Mouse (Mus musculus): Measurements from ENCODE around the gene Ugt1a7c. TPM values are rescaled to one million over a fixed set of nuclear protein-coding genes. Genes with fewer than 3 reads are reported as not detected.
"Not testable (repeated sequence)": the region's sequence is repeated elsewhere in the genome, so short reads cannot be mapped to it uniquely, and the experiment has no call there.

Gene Ugt1a7c
- polyA plus RNA-seq, 1 experiment from 2014 or later, result 1.1 TPM

- DNase-seq (ENCODE audit: low spot score); H3K27me3 ChIP-seq (ENCODE audit: insufficient read depth, poor library complexity, severe bottlenecking); H3K9me3 ChIP-seq; H3K4me1 ChIP-seq (replicated peaks); H3K4me3 ChIP-seq; H3K27ac ChIP-seq; H3K36me3 ChIP-seq: not testable (repeated sequence)
- WGBS, result 94% methylated on average over 1 of the region's 1 CpGs
These were observed 35.4 kb downstream of the Ugt1a7c start for GRCm38 (mm10) chr1:88130223-88130622.

- Histone ChIP-seq H3K9me3 (no peaks in the 10 kb centered on the region), H3K4me3 (no peak overlapping the region), H3K4me1 (replicated peaks) (peaks cover 9% of the 10 kb centered on the region), H3K36me3 (no peaks in the 10 kb centered on the region), H3K27me3 (ENCODE audit: insufficient read depth, poor library complexity, severe bottlenecking) (no peaks in the 10 kb centered on the region), H3K27ac (peak overlapping the region; percentile 16; the same call in 1 of the 2 replicates)
- DNase-seq (ENCODE audit: low spot score), result no peak
- 72% methylated on average over 3 of the region's 3 CpGs for WGBS
These were observed 39.1 kb downstream of the Ugt1a7c start for GRCm38 (mm10) chr1:88133908-88134456.

GRCm38 (mm10) chr1:88134457-88135011 lies 39.7 kb downstream of the Ugt1a7c start, which contains the start of gene Ugt1a6a:
Gene Ugt1a6a (plus strand): TSS chr1:88134809.
- H3K27me3 ChIP-seq (ENCODE audit: insufficient read depth, poor library complexity, severe bottlenecking); H3K4me1 ChIP-seq (replicated peaks); H3K9me3 ChIP-seq; H3K4me3 ChIP-seq; H3K36me3 ChIP-seq: not testable (repeated sequence)
- peak; percentile 2 for DNase-seq (ENCODE audit: low spot score)
- H3K27ac ChIP-seq, result peak within 1 kb of the TSS; percentile 16; the same call in 1 of the 2 replicates
- 51% methylated on average over 5 of the region's 5 CpGs for WGBS

GRCm38 (mm10) chr1:88135229-88135904 lies 40.5 kb downstream of the Ugt1a7c start:
- H3K27me3 ChIP-seq (ENCODE audit: insufficient read depth, poor library complexity, severe bottlenecking); H3K4me1 ChIP-seq (replicated peaks); H3K9me3 ChIP-seq; H3K27ac ChIP-seq; H3K36me3 ChIP-seq; H3K4me3 ChIP-seq; DNase-seq (ENCODE audit: low spot score): not testable (repeated sequence)
- WGBS, result 91% methylated on average over 6 of the region's 6 CpGs

- no peaks in the 10 kb centered on the region for H3K27me3 ChIP-seq (ENCODE audit: insufficient read depth, poor library complexity, severe bottlenecking)
- no peak for DNase-seq (ENCODE audit: low spot score)
- no peaks in the 10 kb centered on the region for H3K9me3 ChIP-seq
- no peak overlapping the region for H3K4me3 ChIP-seq
- peaks cover 9% of the 10 kb centered on the region for H3K4me1 ChIP-seq (replicated peaks)
- no peak overlapping the region for H3K27ac ChIP-seq
- 72% methylated on average over 2 of the region's 2 CpGs for WGBS
- no peaks in the 10 kb centered on the region for H3K36me3 ChIP-seq
These were observed 41.8 kb downstream of the Ugt1a7c start for GRCm38 (mm10) chr1:88136646-88137045.

- H3K4me1 ChIP-seq (replicated peaks), result peaks cover 9% of the 10 kb centered on the region
- no peak overlapping the region for H3K27ac ChIP-seq
- H3K27me3 ChIP-seq (ENCODE audit: insufficient read depth, poor library complexity, severe bottlenecking), result no peaks in the 10 kb centered on the region
- no peaks in the 10 kb centered on the region for H3K9me3 ChIP-seq
- no peak overlapping the region for H3K4me3 ChIP-seq
- no peaks in the 10 kb centered on the region for H3K36me3 ChIP-seq
- DNase-seq (ENCODE audit: low spot score), result no peak
- 91% methylated on average over 3 of the region's 3 CpGs for WGBS
These were observed 42.4 kb downstream of the Ugt1a7c start for GRCm38 (mm10) chr1:88137264-88137663.

GRCm38 (mm10) chr1:88138145-88138544 lies 43.3 kb downstream of the Ugt1a7c start:
- no peaks in the 10 kb centered on the region for H3K9me3 ChIP-seq
- no peaks in the 10 kb centered on the region for H3K27me3 ChIP-seq (ENCODE audit: insufficient read depth, poor library complexity, severe bottlenecking)
- WGBS, result 89% methylated on average over 1 of the region's 1 CpGs
- H3K4me3 ChIP-seq, result no peak overlapping the region
- no peaks in the 10 kb centered on the region for H3K36me3 ChIP-seq
- H3K4me1 ChIP-seq (replicated peaks), result peaks cover 9% of the 10 kb centered on the region
- no peak overlapping the region for H3K27ac ChIP-seq
- no peak for DNase-seq (ENCODE audit: low spot score)

- H3K27ac ChIP-seq; H3K9me3 ChIP-seq; DNase-seq (ENCODE audit: low spot score); H3K4me3 ChIP-seq; H3K27me3 ChIP-seq (ENCODE audit: insufficient read depth, poor library complexity, severe bottlenecking); H3K36me3 ChIP-seq; H3K4me1 ChIP-seq (replicated peaks): not testable (repeated sequence)
- 70% methylated on average over 1 of the region's 1 CpGs for WGBS
These were observed 45.6 kb downstream of the Ugt1a7c start for GRCm38 (mm10) chr1:88140492-88140891.

GRCm38 (mm10) chr1:88143966-88144675 lies 49.3 kb downstream of the Ugt1a7c start:
- peak; percentile 21 for DNase-seq (ENCODE audit: low spot score)
- not testable (repeated sequence) for H3K9me3 ChIP-seq; H3K27ac ChIP-seq; H3K4me1 ChIP-seq (replicated peaks); H3K4me3 ChIP-seq; H3K36me3 ChIP-seq; H3K27me3 ChIP-seq (ENCODE audit: insufficient read depth, poor library complexity, severe bottlenecking)
- 4% methylated on average over 5 of the region's 5 CpGs for WGBS

GRCm38 (mm10) chr1:88145278-88145677 lies 50.4 kb downstream of the Ugt1a7c start:
- not testable (repeated sequence) for H3K4me3 ChIP-seq; H3K36me3 ChIP-seq; H3K27me3 ChIP-seq (ENCODE audit: insufficient read depth, poor library complexity, severe bottlenecking); DNase-seq (ENCODE audit: low spot score); H3K4me1 ChIP-seq (replicated peaks); H3K9me3 ChIP-seq; H3K27ac ChIP-seq
- 70% methylated on average over 2 of the region's 2 CpGs for WGBS

GRCm38 (mm10) chr1:88150133-88150532 lies 55.3 kb downstream of the Ugt1a7c start:
- H3K27me3 ChIP-seq (ENCODE audit: insufficient read depth, poor library complexity, severe bottlenecking); H3K27ac ChIP-seq; H3K4me3 ChIP-seq; DNase-seq (ENCODE audit: low spot score); H3K4me1 ChIP-seq (replicated peaks); H3K36me3 ChIP-seq; H3K9me3 ChIP-seq: not testable (repeated sequence)
- 76% methylated on average over 2 of the region's 2 CpGs for WGBS

- Histone ChIP-seq H3K27me3 (ENCODE audit: insufficient read depth, poor library complexity, severe bottlenecking) (no peaks in the 10 kb centered on the region), H3K4me3 (no peak overlapping the region), H3K36me3 (no peaks in the 10 kb centered on the region), H3K9me3 (no peaks in the 10 kb centered on the region), H3K27ac (no peak overlapping the region), H3K4me1 (replicated peaks) (no peaks in the 10 kb centered on the region)
- 84% methylated on average over 2 of the region's 2 CpGs for WGBS
- no peak for DNase-seq (ENCODE audit: low spot score)
These were observed 63.6 kb downstream of the Ugt1a7c start for GRCm38 (mm10) chr1:88158430-88158829.

- no peak within 1 kb of the TSS for H3K27ac ChIP-seq
- H3K36me3 ChIP-seq, result no peaks in the 10 kb centered on the region
- H3K4me3 ChIP-seq, result no peak within 1 kb of the TSS
- no peaks in the 10 kb centered on the region for H3K27me3 ChIP-seq (ENCODE audit: insufficient read depth, poor library complexity, severe bottlenecking)
- H3K9me3 ChIP-seq, result no peaks in the 10 kb centered on the region; the same call in 1 of the 2 replicates
- DNase-seq (ENCODE audit: low spot score), result no peak
- 83% methylated on average over 5 of the region's 5 CpGs for whole genome bisulfite sequencing
- H3K4me1 ChIP-seq (replicated peaks), result no peaks in the 10 kb centered on the region
These were observed 70.8 kb downstream of the Ugt1a7c start, which contains the start of gene Ugt1a5 for GRCm38 (mm10) chr1:88165711-88166110. Gene Ugt1a5 (plus strand): TSS chr1:88166012.

Measured in hindbrain, embryonic 10.5 days (tissue).